Mouse (Mus musculus): Measurements from ENCODE around the gene Smad5. TPM values are rescaled to one million over a fixed set of nuclear protein-coding genes. Genes with fewer than 3 reads are reported as not detected.
A peak's percentile ranks its signal among the peaks of the same experiment; 100 is the strongest.

Gene Smad5
- polyA plus RNA-seq, 1 experiment from 2014 or later = 37.5 TPM

DNA sequence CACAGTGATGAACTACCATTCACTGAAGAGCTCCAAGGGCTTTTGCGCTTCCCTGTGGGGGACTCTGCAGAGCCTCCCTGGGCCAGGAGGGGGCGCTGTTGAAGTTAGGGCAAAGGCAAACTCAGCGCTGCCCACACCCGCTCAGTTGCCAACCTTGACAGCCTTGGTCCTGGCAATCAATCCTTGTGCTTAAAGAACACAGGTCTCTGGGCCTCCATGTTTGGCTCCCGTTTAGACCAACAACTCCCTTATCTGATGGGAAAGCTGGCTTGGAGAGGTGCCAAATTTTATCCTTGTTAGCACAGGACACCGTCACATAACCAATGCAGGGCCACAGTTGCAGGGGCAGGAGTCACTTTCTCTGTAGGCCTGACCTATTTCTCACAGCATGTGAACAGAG is 53.1 kb downstream of the Smad5 start:
- DNase-seq (ENCODE audit: low spot score) = no peak
- Histone ChIP-seq H3K27ac (ENCODE audit: low read depth) (no peak overlapping the region), H3K36me3 (ENCODE audit: control insufficient read depth, insufficient read depth, low read length) (no peaks in the 10 kb centered on the region), H3K27me3 (replicated peaks; ENCODE audit: control insufficient read depth, insufficient read depth, low read length) (peaks cover 42% of the 10 kb centered on the region), H3K9ac (ENCODE audit: low read length) (no peak overlapping the region), H3K4me1 (replicated peaks; ENCODE audit: control insufficient read depth, insufficient read depth, low read length) (peaks cover 11% of the 10 kb centered on the region), H3K4me2 (ENCODE audit: low read length) (no peak overlapping the region), H3K9me3 (ENCODE audit: control insufficient read depth, low read length) (no peaks in the 10 kb centered on the region), H3K4me3 (ENCODE audit: low read depth, low read length) (no peak overlapping the region)
- no peak for ATAC-seq (replicated peaks; ENCODE audit: low FRiP score, low TSS enrichment, low read depth)
- 67% methylated on average over 6 of the region's 6 CpGs for WGBS

GRCm38 (mm10) chr13:56757201-56757600 is 54.4 kb downstream of the Smad5 start:
- H3K36me3 ChIP-seq (ENCODE audit: control insufficient read depth, insufficient read depth, low read length) = no peaks in the 10 kb centered on the region
- no peaks in the 10 kb centered on the region for H3K9me3 ChIP-seq (ENCODE audit: control insufficient read depth, low read length)
- H3K4me3 ChIP-seq (ENCODE audit: low read depth, low read length) = no peak overlapping the region
- ATAC-seq (replicated peaks; ENCODE audit: low FRiP score, low TSS enrichment, low read depth) (no peak), DNase-seq (ENCODE audit: low spot score) (no peak)
- H3K9ac ChIP-seq (ENCODE audit: low read length) = no peak overlapping the region
- 29% methylated on average over 12 of the region's 12 CpGs for WGBS
- peaks cover 11% of the 10 kb centered on the region for H3K4me1 ChIP-seq (replicated peaks; ENCODE audit: control insufficient read depth, insufficient read depth, low read length)
- no peak overlapping the region for H3K27ac ChIP-seq (ENCODE audit: low read depth)
- no peak overlapping the region for H3K4me2 ChIP-seq (ENCODE audit: low read length)
- H3K27me3 ChIP-seq (replicated peaks; ENCODE audit: control insufficient read depth, insufficient read depth, low read length) = peaks cover 31% of the 10 kb centered on the region

DNA sequence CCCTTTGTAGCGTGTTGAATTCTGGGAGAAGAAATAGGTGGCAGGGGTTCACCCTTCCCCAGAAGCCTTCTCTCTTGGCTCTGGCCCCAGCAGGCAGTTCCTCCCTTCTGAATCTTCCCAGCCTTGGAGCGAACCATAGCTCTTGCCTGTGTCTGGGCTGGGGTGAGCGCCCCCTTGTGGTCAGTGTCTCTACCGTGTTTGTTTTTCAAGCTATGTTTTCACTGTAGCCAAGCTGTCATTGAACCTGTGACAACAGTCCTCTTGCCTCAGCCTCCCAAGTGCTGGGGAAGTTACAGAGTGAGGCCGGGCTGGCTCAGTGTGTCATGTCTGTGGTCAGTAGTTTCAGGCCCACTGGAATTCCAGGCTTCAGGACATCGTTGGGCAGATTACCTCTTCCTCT is 55.7 kb downstream of the Smad5 start:
- no peak overlapping the region for H3K27ac ChIP-seq (ENCODE audit: low read depth)

DNA sequence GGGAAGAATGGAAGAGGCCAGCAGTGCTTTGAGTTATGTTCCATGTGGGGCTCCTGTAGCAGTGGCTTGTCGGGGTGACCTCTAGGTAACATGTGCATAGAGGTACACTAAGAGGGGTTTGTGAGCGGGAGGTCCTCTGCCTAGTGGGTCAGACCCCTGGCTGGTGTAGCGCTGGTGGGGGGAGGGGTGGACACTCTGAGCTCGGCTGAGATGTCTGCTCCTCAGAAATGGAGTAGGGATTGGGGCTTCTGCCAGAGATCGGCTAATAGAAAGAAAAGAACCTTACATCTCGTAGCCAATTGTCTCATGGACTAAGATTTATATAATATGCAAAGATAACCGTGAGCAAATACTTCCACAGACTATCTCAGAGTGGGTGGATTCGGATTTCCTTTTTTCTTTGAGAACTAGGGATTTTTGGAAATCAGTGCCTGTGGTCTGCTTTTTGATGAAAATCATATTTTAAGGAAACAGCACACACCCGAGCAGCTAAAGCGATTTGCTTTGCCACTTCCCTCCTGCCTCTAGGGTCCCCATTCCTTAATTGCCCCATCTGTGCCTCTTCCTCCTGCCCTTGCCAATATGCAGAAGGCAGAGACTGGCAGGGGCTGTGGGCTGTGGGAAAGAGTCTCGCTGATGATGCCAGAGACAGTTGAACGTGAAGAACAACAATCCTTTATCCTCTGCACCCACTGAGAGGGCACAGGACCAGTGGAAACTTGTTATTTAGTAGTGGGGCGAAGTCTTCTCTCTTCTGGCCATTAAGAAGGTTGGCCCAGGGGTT is 59.8 kb downstream of the Smad5 start:
- WGBS = 36% methylated on average over 13 of the region's 13 CpGs
- H3K4me1 ChIP-seq (replicated peaks; ENCODE audit: control insufficient read depth, insufficient read depth, low read length) = peaks cover 11% of the 10 kb centered on the region; the same call in 1 of the 2 replicates

More for the DNA sequence above, 55.7 kb downstream of the Smad5 start:
- ATAC-seq (replicated peaks; ENCODE audit: low FRiP score, low TSS enrichment, low read depth) = no peak
- peaks cover 18% of the 10 kb centered on the region for H3K27me3 ChIP-seq (replicated peaks; ENCODE audit: control insufficient read depth, insufficient read depth, low read length)
- no peaks in the 10 kb centered on the region for H3K36me3 ChIP-seq (ENCODE audit: control insufficient read depth, insufficient read depth, low read length)
- H3K4me1 ChIP-seq (replicated peaks; ENCODE audit: control insufficient read depth, insufficient read depth, low read length) = peaks cover 5% of the 10 kb centered on the region; the same call in 1 of the 2 replicates
- DNase-seq (ENCODE audit: low spot score) = peak; percentile 89
- no peaks in the 10 kb centered on the region for H3K9me3 ChIP-seq (ENCODE audit: control insufficient read depth, low read length)
- H3K4me2 ChIP-seq (ENCODE audit: low read length) = no peak overlapping the region
- no peak overlapping the region for H3K9ac ChIP-seq (ENCODE audit: low read length)
- H3K4me3 ChIP-seq (ENCODE audit: low read depth, low read length) = no peak overlapping the region
- 34% methylated on average over 6 of the region's 6 CpGs for WGBS

DNA sequence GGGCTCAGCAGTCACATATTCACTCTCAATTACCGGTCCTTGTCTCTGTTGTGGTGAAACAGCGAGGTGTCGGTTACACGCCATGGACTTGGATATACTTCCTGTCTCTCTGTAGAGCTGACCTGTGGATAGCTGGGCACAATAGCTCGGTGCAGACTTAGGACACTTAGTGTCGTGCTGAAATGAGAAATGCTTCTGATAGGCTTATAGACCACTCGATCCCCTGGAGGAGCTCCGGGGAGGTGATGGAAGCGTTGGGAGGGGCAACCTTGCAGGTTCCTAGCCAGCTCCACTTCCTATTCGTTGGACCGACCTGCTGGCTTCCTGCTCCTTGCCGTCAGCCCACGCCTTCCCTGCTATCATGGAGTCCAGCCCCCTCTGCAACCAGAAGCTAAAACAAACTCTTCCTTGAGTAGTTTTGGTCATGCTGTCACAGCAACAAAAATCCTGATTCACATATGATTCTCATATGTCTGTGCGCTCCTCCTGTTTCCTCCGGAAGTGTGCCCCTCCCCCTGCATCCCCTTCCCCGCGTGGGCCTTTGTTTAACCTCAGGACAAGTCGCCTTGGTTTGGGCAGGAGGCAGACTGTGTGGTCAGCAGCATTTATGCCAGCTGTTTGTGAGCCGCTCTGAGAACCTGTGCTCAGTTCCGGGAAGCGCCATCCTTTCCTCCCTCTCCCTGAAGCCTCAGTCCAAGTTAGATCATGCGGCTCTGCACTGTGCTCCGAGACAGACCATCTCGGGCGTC is 62.6 kb downstream of the Smad5 start:
- peak overlapping the region; percentile 38 for H3K4me2 ChIP-seq (ENCODE audit: low read length)
- no peak overlapping the region for H3K4me3 ChIP-seq (ENCODE audit: low read depth, low read length)
- peaks cover 15% of the 10 kb centered on the region for H3K4me1 ChIP-seq (replicated peaks; ENCODE audit: control insufficient read depth, insufficient read depth, low read length)
- ATAC-seq (replicated peaks; ENCODE audit: low FRiP score, low TSS enrichment, low read depth) (0 out of 2 replicates have a peak, but pooled peaks have one; percentile 17), DNase-seq (ENCODE audit: low spot score) (no peak)
- H3K9ac ChIP-seq (ENCODE audit: low read length) = no peak overlapping the region
- 35% methylated on average over 25 of the region's 25 CpGs for WGBS
- H3K36me3 ChIP-seq (ENCODE audit: control insufficient read depth, insufficient read depth, low read length) = no peaks in the 10 kb centered on the region
- no peak overlapping the region for H3K27ac ChIP-seq (ENCODE audit: low read depth)
- no peaks in the 10 kb centered on the region for H3K9me3 ChIP-seq (ENCODE audit: control insufficient read depth, low read length)
- H3K27me3 ChIP-seq (replicated peaks; ENCODE audit: control insufficient read depth, insufficient read depth, low read length) = no peaks in the 10 kb centered on the region

More for the DNA sequence above, 59.8 kb downstream of the Smad5 start:
- ATAC-seq (replicated peaks; ENCODE audit: low FRiP score, low TSS enrichment, low read depth) (no peak), DNase-seq (ENCODE audit: low spot score) (no peak)
- Histone ChIP-seq H3K9ac (ENCODE audit: low read length) (no peak overlapping the region), H3K4me2 (ENCODE audit: low read length) (no peak overlapping the region), H3K4me3 (ENCODE audit: low read depth, low read length) (no peak overlapping the region), H3K27me3 (replicated peaks; ENCODE audit: control insufficient read depth, insufficient read depth, low read length) (no peaks in the 10 kb centered on the region), H3K27ac (ENCODE audit: low read depth) (no peak overlapping the region), H3K9me3 (ENCODE audit: control insufficient read depth, low read length) (no peaks in the 10 kb centered on the region), H3K36me3 (ENCODE audit: control insufficient read depth, insufficient read depth, low read length) (no peaks in the 10 kb centered on the region)

DNA sequence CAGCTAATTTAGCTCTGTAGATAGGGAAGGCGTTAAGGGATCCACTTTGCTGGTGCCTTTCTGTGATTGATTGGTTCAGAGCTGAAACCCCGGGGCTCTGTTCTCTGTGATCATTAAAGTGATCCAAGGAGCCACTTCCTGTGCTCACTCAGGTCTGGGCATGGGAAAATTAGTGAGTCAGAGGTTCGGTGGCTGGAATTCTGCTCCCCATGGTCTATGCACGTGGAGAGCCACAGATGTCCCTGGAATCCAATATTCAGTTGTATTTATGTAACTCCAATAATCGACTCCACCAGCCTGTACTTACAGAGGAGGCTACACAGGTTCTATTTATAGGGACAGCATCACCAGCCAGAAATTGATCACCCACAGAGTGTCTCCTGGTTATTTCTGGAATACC is 63.4 kb downstream of the Smad5 start:
- Histone ChIP-seq H3K4me2 (ENCODE audit: low read length) (no peak overlapping the region), H3K36me3 (ENCODE audit: control insufficient read depth, insufficient read depth, low read length) (no peaks in the 10 kb centered on the region), H3K9me3 (ENCODE audit: control insufficient read depth, low read length) (no peaks in the 10 kb centered on the region), H3K4me1 (replicated peaks; ENCODE audit: control insufficient read depth, insufficient read depth, low read length) (peaks cover 15% of the 10 kb centered on the region), H3K9ac (ENCODE audit: low read length) (no peak overlapping the region), H3K4me3 (ENCODE audit: low read depth, low read length) (no peak overlapping the region), H3K27me3 (replicated peaks; ENCODE audit: control insufficient read depth, insufficient read depth, low read length) (no peaks in the 10 kb centered on the region), H3K27ac (ENCODE audit: low read depth) (no peak overlapping the region)
- no peak for ATAC-seq (replicated peaks; ENCODE audit: low FRiP score, low TSS enrichment, low read depth)
- DNase-seq (ENCODE audit: low spot score) = no peak
- WGBS = 34% methylated on average over 5 of the region's 5 CpGs

GRCm38 (mm10) chr13:56769431-56769830 is 66.6 kb downstream of the Smad5 start:
- Histone ChIP-seq H3K27ac (ENCODE audit: low read depth) (no peak overlapping the region), H3K9me3 (ENCODE audit: control insufficient read depth, low read length) (no peaks in the 10 kb centered on the region), H3K4me1 (replicated peaks; ENCODE audit: control insufficient read depth, insufficient read depth, low read length) (peaks cover 15% of the 10 kb centered on the region), H3K9ac (ENCODE audit: low read length) (no peak overlapping the region), H3K4me2 (ENCODE audit: low read length) (no peak overlapping the region), H3K4me3 (ENCODE audit: low read depth, low read length) (no peak overlapping the region), H3K36me3 (ENCODE audit: control insufficient read depth, insufficient read depth, low read length) (no peaks in the 10 kb centered on the region), H3K27me3 (replicated peaks; ENCODE audit: control insufficient read depth, insufficient read depth, low read length) (no peaks in the 10 kb centered on the region)
- ATAC-seq (replicated peaks; ENCODE audit: low FRiP score, low TSS enrichment, low read depth) (no peak), DNase-seq (ENCODE audit: low spot score) (no peak)
- WGBS = 27% methylated on average over 4 of the region's 4 CpGs

DNA sequence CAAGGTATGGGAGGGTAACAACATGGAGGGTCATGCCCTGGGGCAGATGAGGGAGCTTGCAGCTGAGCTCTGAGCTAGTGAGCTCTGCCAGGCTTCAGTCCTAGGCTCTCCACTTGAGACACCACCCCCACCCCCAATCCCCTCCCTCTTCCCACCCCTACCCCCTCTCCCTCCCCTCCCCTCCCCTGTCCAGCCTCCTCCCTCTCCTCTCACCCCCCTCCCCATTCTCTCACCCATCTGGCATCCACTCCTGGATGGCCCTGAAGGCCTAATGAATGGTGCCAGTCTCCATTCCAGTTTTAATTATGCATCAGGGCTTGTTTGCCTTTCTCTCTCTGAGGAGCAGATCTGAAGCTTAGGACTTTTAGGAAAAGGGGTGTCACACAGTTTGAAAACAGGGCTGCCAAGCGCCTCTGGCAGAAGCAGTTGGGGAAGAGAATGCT is 67.3 kb downstream of the Smad5 start:
- Histone ChIP-seq H3K4me3 (ENCODE audit: low read depth, low read length) (no peak overlapping the region), H3K27ac (ENCODE audit: low read depth) (no peak overlapping the region), H3K9ac (ENCODE audit: low read length) (no peak overlapping the region), H3K36me3 (ENCODE audit: control insufficient read depth, insufficient read depth, low read length) (no peaks in the 10 kb centered on the region), H3K4me1 (replicated peaks; ENCODE audit: control insufficient read depth, insufficient read depth, low read length) (peaks cover 10% of the 10 kb centered on the region), H3K9me3 (ENCODE audit: control insufficient read depth, low read length) (no peaks in the 10 kb centered on the region), H3K4me2 (ENCODE audit: low read length) (no peak overlapping the region), H3K27me3 (replicated peaks; ENCODE audit: control insufficient read depth, insufficient read depth, low read length) (no peaks in the 10 kb centered on the region)
- 65% methylated on average over 1 of the region's 1 CpGs for WGBS
- DNase-seq (ENCODE audit: low spot score) = no peak
- ATAC-seq (replicated peaks; ENCODE audit: low FRiP score, low TSS enrichment, low read depth) = no peak

Measured in intestine, embryonic 14.5 days (tissue).